Mouse (Mus musculus) intestine, embryonic 15.5 days (tissue): ENCODE data around the gene Olfr686. TPM values are rescaled to one million over a fixed set of nuclear protein-coding genes. Genes with fewer than 3 reads are reported as not detected.

Experiments
- polyA plus RNA-seq: library from polyadenylated mRNA; unstranded; fragments of >200 nt; fragmentation: Nextera tagmentation; extraction: Ambion mirVana; gene quantifications from 2 replicates; pipeline ENCODE4 v1.2.1, GENCODE M21; 2015

The Olfr686 gene
- polyA plus RNA-seq, 1 experiment from 2014 or later: not detected

Other genes starting within 250 kb of the Olfr686 start
- gene Olfr670, start 244.9 kb downstream of the Olfr686 start, polyA plus RNA-seq: not detected in 2 replicates
- not detected in 2 replicates for gene Olfr671, start 228.4 kb downstream of the Olfr686 start, polyA plus RNA-seq
- not detected in 2 replicates for gene Olfr672, start 205.5 kb downstream of the Olfr686 start, polyA plus RNA-seq
- gene Olfr675, start 179.0 kb downstream of the Olfr686 start, polyA plus RNA-seq: not detected in 2 replicates
- not detected in 2 replicates for gene Olfr676, start 174.8 kb downstream of the Olfr686 start, polyA plus RNA-seq
- not detected in 2 replicates for gene Olfr677, start 156.1 kb downstream of the Olfr686 start, polyA plus RNA-seq
- gene Olfr678, start 143.0 kb downstream of the Olfr686 start, polyA plus RNA-seq: not detected in 2 replicates
- gene Olfr679, start 126.3 kb downstream of the Olfr686 start, polyA plus RNA-seq: not detected in 2 replicates
- gene Olfr680-ps1, start 114.7 kb downstream of the Olfr686 start, polyA plus RNA-seq: not detected in 2 replicates
- gene Olfr681, start 90.6 kb downstream of the Olfr686 start, polyA plus RNA-seq: not detected in 2 replicates
- gene Olfr683, start 60.5 kb downstream of the Olfr686 start, polyA plus RNA-seq: not detected in 2 replicates
- not detected in 2 replicates for gene Olfr684, start 43.8 kb downstream of the Olfr686 start, polyA plus RNA-seq
- not detected in 2 replicates for gene Olfr685, start 21.5 kb downstream of the Olfr686 start, polyA plus RNA-seq
- gene Olfr688, start 80.6 kb upstream of the Olfr686 start, polyA plus RNA-seq: not detected in 2 replicates
- not detected in 2 replicates for gene Olfr689, start 103.7 kb upstream of the Olfr686 start, polyA plus RNA-seq
- gene Olfr690, start 126.6 kb upstream of the Olfr686 start, polyA plus RNA-seq: not detected in 2 replicates
- gene Olfr691, start 134.8 kb upstream of the Olfr686 start, polyA plus RNA-seq: not detected in 2 replicates
- gene Olfr692, start 160.7 kb upstream of the Olfr686 start, polyA plus RNA-seq: not detected in 2 replicates
- gene Gm5901, start 167.6 kb upstream of the Olfr686 start, polyA plus RNA-seq: not detected in 2 replicates
- 39.6 and 45.9 TPM in 2 replicates for gene Fam160a2, start 192.6 kb upstream of the Olfr686 start, polyA plus RNA-seq
- gene Cnga4, start 197.1 kb upstream of the Olfr686 start, polyA plus RNA-seq: not detected in 2 replicates
- gene Cckbr, start 218.2 kb upstream of the Olfr686 start, polyA plus RNA-seq: 0.08 and 0.24 TPM in 2 replicates